Mouse (Mus musculus) liver, postnatal 0 days (tissue): Measurements from ENCODE around the gene Chac1. TPM values are rescaled to one million over a fixed set of nuclear protein-coding genes. Genes with fewer than 3 reads are reported as not detected.

Source experiments
- ATAC-seq: fragments of 200-750 bp; cut with Nextera tagmentation; 2 replicates; pipeline ENCODE4 v1.8.0; 2017; ENCODE audit warnings: mild to moderate bottlenecking, moderate library complexity
- DNase-seq: peaks from one replicate; pipeline ENCODE4 v3.0.0-alpha.2; 2016
- H3K27ac ChIP-seq: fragments of 300-500 bp; sonication (generic); 2 replicates; pipeline ENCODE4 v1.5.1; 2014; ENCODE audit warnings: antibody characterized with exemption, moderate library complexity, mild to moderate bottlenecking, low read depth
- H3K27me3 ChIP-seq: fragments of 300-500 bp; sonication (generic); 2 replicates; pipeline ENCODE4 v1.6.1; 2014; ENCODE audit warnings: low read length, control low read depth, mixed read lengths; ENCODE audit not compliant: insufficient read depth
- H3K36me3 ChIP-seq: fragments of 300-500 bp; sonication (generic); replicated peaks from 2 replicates; pipeline ENCODE4 v1.6.1; 2014; ENCODE audit warnings: mild to moderate bottlenecking, control low read depth, low read length, moderate library complexity, mixed read lengths; ENCODE audit not compliant: insufficient read depth
- H3K4me1 ChIP-seq: fragments of 300-500 bp; sonication (generic); 2 replicates; pipeline ENCODE4 v1.6.1; 2014; ENCODE audit warnings: antibody characterized with exemption, mild to moderate bottlenecking, control low read depth; ENCODE audit not compliant: insufficient read depth
- H3K4me2 ChIP-seq: fragments of 300-500 bp; sonication (generic); 2 replicates; pipeline ENCODE4 v1.6.1; 2014; ENCODE audit warnings: low read depth, mild to moderate bottlenecking, low read length, moderate library complexity, mixed read lengths
- H3K4me3 ChIP-seq: fragments of 300-500 bp; sonication (generic); 2 replicates; pipeline ENCODE4 v1.5.1; 2014; ENCODE audit warnings: low read depth, low read length
- H3K9ac ChIP-seq: fragments of 300-500 bp; sonication (generic); replicated peaks from 2 replicates; pipeline ENCODE4 v1.6.1; 2014; ENCODE audit warnings: mild to moderate bottlenecking, moderate library complexity
- H3K9me3 ChIP-seq: fragments of 300-500 bp; sonication (generic); 2 replicates; pipeline ENCODE4 v1.6.1; 2016; ENCODE audit warnings: mild to moderate bottlenecking, control low read depth, low read length, mixed read lengths
- CTCF ChIP-seq: sonication (generic); IDR thresholded peaks from 2 replicates; pipeline ENCODE4 v1.5.1; 2016; ENCODE audit warnings: antibody characterized with exemption, low read depth
- EP300 ChIP-seq: IDR thresholded peaks from 2 replicates; pipeline ENCODE4 v1.6.1; 2016; ENCODE audit warnings: antibody characterized with exemption, low read depth, mild to moderate bottlenecking
- WGBS: fragments of 180-500 bp; shearing (Covaris S2); extraction: QIAGEN DNeasy Blood & Tissue Kit; methylation state at CpG from one replicate; pipeline ENCODE4 v1.1.7; 2014; ENCODE audit not compliant: insufficient replicate concordance; 5-methylcytosine and 5-hydroxymethylcytosine counted together
- polyA plus RNA-seq: library from polyadenylated mRNA; unstranded; fragments of >200 nt; fragmentation: Nextera tagmentation; extraction: Ambion mirVana; gene quantifications from 2 replicates; pipeline ENCODE4 v1.2.1, GENCODE M21; 2015

Gene Chac1
- polyA plus RNA-seq, 1 experiment from 2014 or later = 0.35 TPM

- H3K36me3 ChIP-seq = peaks cover 79% of the 10 kb centered on the region
- H3K4me2 ChIP-seq = no peak overlapping the region
- no peaks in the 10 kb centered on the region for H3K9me3 ChIP-seq
- ATAC-seq (no peak), DNase-seq (no peak)
- no peaks in the 10 kb centered on the region for H3K27me3 ChIP-seq
- WGBS = 88% methylated on average over 3 of the region's 3 CpGs
- H3K4me1 ChIP-seq = no peaks in the 10 kb centered on the region
- no peak overlapping the region for H3K4me3 ChIP-seq
- TF ChIP-seq EP300 (no peak), CTCF (no peak)
- H3K27ac ChIP-seq = no peak overlapping the region
- no peak overlapping the region for H3K9ac ChIP-seq
Observed at GRCm38 (mm10) chr2:119379455-119379854, 28.4 kb downstream of the Chac1 start.

- Histone ChIP-seq H3K36me3 (peaks cover 45% of the 10 kb centered on the region), H3K4me2 (no peak overlapping the region), H3K9ac (no peak overlapping the region), H3K4me3 (no peak overlapping the region), H3K4me1 (no peaks in the 10 kb centered on the region), H3K27me3 (no peaks in the 10 kb centered on the region), H3K9me3 (no peaks in the 10 kb centered on the region), H3K27ac (no peak overlapping the region)
- TF ChIP-seq CTCF (no peak), EP300 (no peak)
- DNase-seq = no peak
- WGBS = 70% methylated on average over 1 of the region's 1 CpGs
- ATAC-seq = no peak
Observed at GRCm38 (mm10) chr2:119388266-119388665, 37.2 kb downstream of the Chac1 start.

GRCm38 (mm10) chr2:119389992-119390391 lies 39.0 kb downstream of the Chac1 start:
- ATAC-seq (no peak), DNase-seq (no peak)
- Histone ChIP-seq H3K4me3 (no peak overlapping the region), H3K9me3 (no peaks in the 10 kb centered on the region), H3K4me1 (no peaks in the 10 kb centered on the region), H3K36me3 (peaks cover 51% of the 10 kb centered on the region), H3K9ac (no peak overlapping the region), H3K27ac (no peak overlapping the region), H3K27me3 (no peaks in the 10 kb centered on the region), H3K4me2 (no peak overlapping the region)
- WGBS = 88% methylated on average over 4 of the region's 4 CpGs
- TF ChIP-seq CTCF (no peak), EP300 (no peak)

GRCm38 (mm10) chr2:119398252-119398651 lies 47.2 kb downstream of the Chac1 start:
- 80% methylated on average over 5 of the region's 5 CpGs for WGBS
- Histone ChIP-seq H3K9ac (no peak overlapping the region), H3K36me3 (peaks cover 26% of the 10 kb centered on the region), H3K4me2 (no peak overlapping the region), H3K9me3 (no peaks in the 10 kb centered on the region), H3K4me1 (no peaks in the 10 kb centered on the region), H3K4me3 (no peak overlapping the region), H3K27ac (no peak overlapping the region), H3K27me3 (no peaks in the 10 kb centered on the region)
- DNase-seq = no peak
- ATAC-seq = no peak
- peak; percentile 4; the same call in 1 of the 2 replicates for TF ChIP-seq CTCF
- no peak for TF ChIP-seq EP300

- Histone ChIP-seq H3K27ac (no peak overlapping the region), H3K9me3 (no peaks in the 10 kb centered on the region), H3K4me1 (no peaks in the 10 kb centered on the region), H3K9ac (no peak overlapping the region), H3K27me3 (no peaks in the 10 kb centered on the region), H3K36me3 (peaks cover 22% of the 10 kb centered on the region), H3K4me2 (no peak overlapping the region), H3K4me3 (no peak overlapping the region)
- DNase-seq (no peak), ATAC-seq (no peak)
- 60% methylated on average over 1 of the region's 1 CpGs for WGBS
- no peak for TF ChIP-seq EP300
- no peak for TF ChIP-seq CTCF
Observed at GRCm38 (mm10) chr2:119398665-119399064, 47.6 kb downstream of the Chac1 start.

- TF ChIP-seq CTCF = no peak
- TF ChIP-seq EP300 = no peak
- H3K9me3 ChIP-seq = no peaks in the 10 kb centered on the region
- H3K27ac ChIP-seq = no peak overlapping the region
- DNase-seq = no peak
- no peaks in the 10 kb centered on the region for H3K4me1 ChIP-seq
- no peak overlapping the region for H3K4me3 ChIP-seq
- H3K9ac ChIP-seq = no peak overlapping the region
- H3K27me3 ChIP-seq = no peaks in the 10 kb centered on the region
- no peak for ATAC-seq
- peaks cover 23% of the 10 kb centered on the region for H3K36me3 ChIP-seq
- no peak overlapping the region for H3K4me2 ChIP-seq
Observed at GRCm38 (mm10) chr2:119399313-119399712, 48.3 kb downstream of the Chac1 start.

Other genes starting within 250 kb of the Chac1 start
- 11.2 and 13.0 TPM in 2 replicates for gene Rad51, start 238.4 kb upstream of the Chac1 start, polyA plus RNA-seq
- 37.0 and 39.0 TPM in 2 replicates for gene Rmdn3, start 194.2 kb upstream of the Chac1 start, polyA plus RNA-seq
- 263 and 271 TPM in 2 replicates for gene Gchfr, start 183.5 kb upstream of the Chac1 start, polyA plus RNA-seq
- gene Gm14137, start 176.7 kb upstream of the Chac1 start, polyA plus RNA-seq = 0.06 and 0.08 TPM in 2 replicates
- 15.5 and 18.4 TPM in 2 replicates for gene Zfyve19, start 142.6 kb upstream of the Chac1 start, polyA plus RNA-seq
- 4.3 and 4.6 TPM in 2 replicates for gene Dnajc17, start 142.4 kb upstream of the Chac1 start, polyA plus RNA-seq
- not detected in 2 replicates for gene Ppp1r14d, start 121.3 kb upstream of the Chac1 start, polyA plus RNA-seq
- gene Spint1, start 113.9 kb upstream of the Chac1 start, polyA plus RNA-seq = 0.44 and 0.60 TPM in 2 replicates
- gene Rhov, start 80.0 kb upstream of the Chac1 start, polyA plus RNA-seq = not detected in 2 replicates
- 4.7 TPM in 2 replicates for gene Vps18, start 62.5 kb upstream of the Chac1 start, polyA plus RNA-seq
- 1.8 and 1.9 TPM in 2 replicates for gene Dll4, start 25.4 kb upstream of the Chac1 start, polyA plus RNA-seq
- gene Ino80, start 126.5 kb downstream of the Chac1 start, polyA plus RNA-seq = 0.97 and 1.0 TPM in 2 replicates
- 0.18 and 0.29 TPM in 2 replicates for gene Exd1, start 196.4 kb downstream of the Chac1 start, polyA plus RNA-seq
- 146 and 149 TPM in 2 replicates for gene Chp1, start 196.5 kb downstream of the Chac1 start, polyA plus RNA-seq